Mouse (Mus musculus): ENCODE data around the gene Sec1. TPM values are rescaled to one million over a fixed set of nuclear protein-coding genes. Genes with fewer than 3 reads are reported as not detected.
A peak's percentile ranks its signal among the peaks of the same experiment; 100 is the strongest.

The Sec1 gene
- total and polyA plus RNA-seq, 3 experiments: 0.02 TPM; not detected in 2

- ATAC-seq (ENCODE audit: extremely low read depth, insufficient number of reproducible peaks, low FRiP score, poor library complexity, severe bottlenecking) (peak; percentile 35; the same call in 1 of the 2 replicates), DNase-seq (ENCODE audit: low spot score) (peak; percentile 48)
- TF ChIP-seq TAL1 (conservative IDR thresholded peaks at IDR 0.05; ENCODE audit: low read depth, low read length) (no peak), GATA1 (IDR thresholded peaks at IDR 0.05; ENCODE audit: borderline replicate concordance, low read length) (no peak), POLR2AphosphoS5 (IDR thresholded peaks at IDR 0.05; ENCODE audit: insufficient replicate concordance, low read depth, low read length) (no peak), CTCF (IDR thresholded peaks at IDR 0.05; ENCODE audit: low read depth, low read length) (no peak), GATA2 (IDR thresholded peaks at IDR 0.05; ENCODE audit: borderline replicate concordance, low read depth, low read length) (no peak)
- H3K9me3 ChIP-seq (replicated peaks): no peaks in the 10 kb centered on the region
- H3K4me1 ChIP-seq (ENCODE audit: insufficient read depth, low read depth, low read length): peaks cover 52% of the 10 kb centered on the region
- no peaks in the 10 kb centered on the region for H3K36me3 ChIP-seq (replicated peaks)
- H3K27me3 ChIP-seq (ENCODE audit: insufficient read depth, low read length): peaks cover 48% of the 10 kb centered on the region
- H3K4me3 ChIP-seq (ENCODE audit: low read depth, low read length): no peak overlapping the region; the same call in 1 of the 2 replicates
Observed at GRCm38 (mm10) chr7:45681046-45681736, 13.0 kb downstream of the Sec1 start.

GRCm38 (mm10) chr7:45679966-45680621 lies 14.1 kb downstream of the Sec1 start:
- ATAC-seq (ENCODE audit: extremely low read depth, insufficient number of reproducible peaks, low FRiP score, poor library complexity, severe bottlenecking): no peak
- no peak for TF ChIP-seq GATA1 (IDR thresholded peaks at IDR 0.05; ENCODE audit: borderline replicate concordance, low read length)
- no peak for TF ChIP-seq POLR2AphosphoS5 (IDR thresholded peaks at IDR 0.05; ENCODE audit: insufficient replicate concordance, low read depth, low read length)
- TF ChIP-seq GATA2 (IDR thresholded peaks at IDR 0.05; ENCODE audit: borderline replicate concordance, low read depth, low read length): no peak
- no peak for TF ChIP-seq CTCF (IDR thresholded peaks at IDR 0.05; ENCODE audit: low read depth, low read length)
- TF ChIP-seq TAL1 (conservative IDR thresholded peaks at IDR 0.05; ENCODE audit: low read depth, low read length): no peak
- peaks cover 50% of the 10 kb centered on the region for H3K4me1 ChIP-seq (ENCODE audit: insufficient read depth, low read depth, low read length)

GRCm38 (mm10) chr7:45678513-45678912 lies 15.7 kb downstream of the Sec1 start:
- no peak for DNase-seq (ENCODE audit: low spot score)
- no peak for ATAC-seq (ENCODE audit: extremely low read depth, insufficient number of reproducible peaks, low FRiP score, poor library complexity, severe bottlenecking)
- Histone ChIP-seq H3K36me3 (replicated peaks) (no peaks in the 10 kb centered on the region), H3K4me1 (ENCODE audit: insufficient read depth, low read depth, low read length) (peaks cover 44% of the 10 kb centered on the region), H3K27me3 (ENCODE audit: insufficient read depth, low read length) (peaks cover 41% of the 10 kb centered on the region), H3K4me3 (ENCODE audit: low read depth, low read length) (no peak overlapping the region), H3K9me3 (replicated peaks) (no peaks in the 10 kb centered on the region)
- TF ChIP-seq GATA1 (IDR thresholded peaks at IDR 0.05; ENCODE audit: borderline replicate concordance, low read length) (no peak), POLR2AphosphoS5 (IDR thresholded peaks at IDR 0.05; ENCODE audit: insufficient replicate concordance, low read depth, low read length) (no peak), CTCF (IDR thresholded peaks at IDR 0.05; ENCODE audit: low read depth, low read length) (no peak), TAL1 (conservative IDR thresholded peaks at IDR 0.05; ENCODE audit: low read depth, low read length) (no peak), GATA2 (IDR thresholded peaks at IDR 0.05; ENCODE audit: borderline replicate concordance, low read depth, low read length) (no peak)

More at GRCm38 (mm10) chr7:45679966-45680621, 14.1 kb downstream of the Sec1 start:
- Histone ChIP-seq H3K27me3 (ENCODE audit: insufficient read depth, low read length) (peaks cover 44% of the 10 kb centered on the region), H3K9me3 (replicated peaks) (no peaks in the 10 kb centered on the region), H3K36me3 (replicated peaks) (no peaks in the 10 kb centered on the region), H3K4me3 (ENCODE audit: low read depth, low read length) (no peak overlapping the region)
- no peak for DNase-seq (ENCODE audit: low spot score)

GRCm38 (mm10) chr7:45677627-45678295 lies 16.4 kb downstream of the Sec1 start:
- no peaks in the 10 kb centered on the region for H3K9me3 ChIP-seq (replicated peaks)
- no peak for TF ChIP-seq TAL1 (conservative IDR thresholded peaks at IDR 0.05; ENCODE audit: low read depth, low read length)
- no peak for TF ChIP-seq GATA2 (IDR thresholded peaks at IDR 0.05; ENCODE audit: borderline replicate concordance, low read depth, low read length)
- no peak for TF ChIP-seq POLR2AphosphoS5 (IDR thresholded peaks at IDR 0.05; ENCODE audit: insufficient replicate concordance, low read depth, low read length)
- TF ChIP-seq CTCF (IDR thresholded peaks at IDR 0.05; ENCODE audit: low read depth, low read length): no peak
- TF ChIP-seq GATA1 (IDR thresholded peaks at IDR 0.05; ENCODE audit: borderline replicate concordance, low read length): no peak
- H3K36me3 ChIP-seq (replicated peaks): no peaks in the 10 kb centered on the region
- no peak for DNase-seq (ENCODE audit: low spot score)
- no peak for ATAC-seq (ENCODE audit: extremely low read depth, insufficient number of reproducible peaks, low FRiP score, poor library complexity, severe bottlenecking)
- H3K27me3 ChIP-seq (ENCODE audit: insufficient read depth, low read length): peaks cover 47% of the 10 kb centered on the region
- H3K4me1 ChIP-seq (ENCODE audit: insufficient read depth, low read depth, low read length): peaks cover 36% of the 10 kb centered on the region
- H3K4me3 ChIP-seq (ENCODE audit: low read depth, low read length): no peak overlapping the region

- no peak for ATAC-seq (ENCODE audit: extremely low read depth, insufficient number of reproducible peaks, low FRiP score, poor library complexity, severe bottlenecking)
- peaks cover 45% of the 10 kb centered on the region for H3K27me3 ChIP-seq (ENCODE audit: insufficient read depth, low read length)
- no peak for TF ChIP-seq GATA1 (IDR thresholded peaks at IDR 0.05; ENCODE audit: borderline replicate concordance, low read length)
- no peak for TF ChIP-seq CTCF (IDR thresholded peaks at IDR 0.05; ENCODE audit: low read depth, low read length)
- no peak for TF ChIP-seq POLR2AphosphoS5 (IDR thresholded peaks at IDR 0.05; ENCODE audit: insufficient replicate concordance, low read depth, low read length)
- TF ChIP-seq TAL1 (conservative IDR thresholded peaks at IDR 0.05; ENCODE audit: low read depth, low read length): no peak
- TF ChIP-seq GATA2 (IDR thresholded peaks at IDR 0.05; ENCODE audit: borderline replicate concordance, low read depth, low read length): no peak
Observed at GRCm38 (mm10) chr7:45668921-45669320, 25.3 kb downstream of the Sec1 start.

GRCm38 (mm10) chr7:45667761-45668160 lies 26.4 kb downstream of the Sec1 start:
- Histone ChIP-seq H3K4me1 (ENCODE audit: insufficient read depth, low read depth, low read length) (no peaks in the 10 kb centered on the region), H3K9me3 (replicated peaks) (0 out of 2 replicates have a peak, but pooled peaks cover 3% of the 10 kb centered on the region), H3K4me3 (ENCODE audit: low read depth, low read length) (no peak overlapping the region), H3K36me3 (replicated peaks) (no peaks in the 10 kb centered on the region), H3K27me3 (ENCODE audit: insufficient read depth, low read length) (peaks cover 43% of the 10 kb centered on the region)
- no peak for ATAC-seq (ENCODE audit: extremely low read depth, insufficient number of reproducible peaks, low FRiP score, poor library complexity, severe bottlenecking)
- TF ChIP-seq POLR2AphosphoS5 (IDR thresholded peaks at IDR 0.05; ENCODE audit: insufficient replicate concordance, low read depth, low read length): no peak
- no peak for TF ChIP-seq CTCF (IDR thresholded peaks at IDR 0.05; ENCODE audit: low read depth, low read length)
- DNase-seq (ENCODE audit: low spot score): no peak

More at GRCm38 (mm10) chr7:45668921-45669320, 25.3 kb downstream of the Sec1 start:
- Histone ChIP-seq H3K9me3 (replicated peaks) (0 out of 2 replicates have a peak, but pooled peaks cover 3% of the 10 kb centered on the region), H3K36me3 (replicated peaks) (no peaks in the 10 kb centered on the region), H3K4me1 (ENCODE audit: insufficient read depth, low read depth, low read length) (no peaks in the 10 kb centered on the region), H3K4me3 (ENCODE audit: low read depth, low read length) (no peak overlapping the region)
- DNase-seq (ENCODE audit: low spot score): no peak
